Mouse (Mus musculus) forebrain, embryonic 12.5 days (tissue): Measurements from ENCODE around the gene Ccdc183. TPM values are rescaled to one million over a fixed set of nuclear protein-coding genes. Genes with fewer than 3 reads are reported as not detected.
A peak's percentile ranks its signal among the peaks of the same experiment; 100 is the strongest.

Experiments
- ATAC-seq: fragments of 200-750 bp; cut with Nextera tagmentation; 2 replicates; pipeline ENCODE4 v1.8.0; 2017; ENCODE audit warnings: moderate TSS enrichment; ENCODE audit not compliant: low FRiP score
- H3K27ac ChIP-seq: fragments of 300-500 bp; sonication (generic); 2 replicates; pipeline ENCODE4 v1.5.1; 2016; ENCODE audit warnings: mild to moderate bottlenecking
- H3K27me3 ChIP-seq: fragments of 300-500 bp; sonication (generic); 2 replicates; pipeline ENCODE4 v1.6.1; 2016; ENCODE audit warnings: mild to moderate bottlenecking
- H3K36me3 ChIP-seq: fragments of 300-500 bp; sonication (generic); replicated peaks from 2 replicates; pipeline ENCODE4 v1.6.1; 2016; ENCODE audit warnings: mild to moderate bottlenecking
- H3K4me1 ChIP-seq: fragments of 300-500 bp; sonication (generic); 2 replicates; pipeline ENCODE4 v1.6.1; 2016
- H3K4me2 ChIP-seq: fragments of 300-500 bp; sonication (generic); 2 replicates; pipeline ENCODE4 v1.6.1; 2016; ENCODE audit warnings: mild to moderate bottlenecking, moderate library complexity
- H3K4me3 ChIP-seq: fragments of 300-500 bp; sonication (generic); replicated peaks from 2 replicates; pipeline ENCODE4 v1.5.1; 2016; ENCODE audit warnings: mild to moderate bottlenecking
- H3K9ac ChIP-seq: fragments of 300-500 bp; sonication (generic); 2 replicates; pipeline ENCODE4 v1.6.1; 2016; ENCODE audit warnings: mild to moderate bottlenecking
- H3K9me3 ChIP-seq: fragments of 300-500 bp; sonication (generic); 2 replicates; pipeline ENCODE4 v1.6.1; 2016
- WGBS: fragments of 180-500 bp; shearing (Covaris S2); methylation state at CpG from one replicate; pipeline ENCODE4 v1.1.7; 2016; 5-methylcytosine and 5-hydroxymethylcytosine counted together
- polyA plus RNA-seq: library from polyadenylated mRNA; unstranded; fragments of >200 nt; fragmentation: Nextera tagmentation; extraction: Ambion mirVana; gene quantifications from 2 replicates; pipeline ENCODE4 v1.2.1, GENCODE M21; 2016

The Ccdc183 gene
- polyA plus RNA-seq, 1 experiment from 2014 or later: 0.22 TPM

DNA sequence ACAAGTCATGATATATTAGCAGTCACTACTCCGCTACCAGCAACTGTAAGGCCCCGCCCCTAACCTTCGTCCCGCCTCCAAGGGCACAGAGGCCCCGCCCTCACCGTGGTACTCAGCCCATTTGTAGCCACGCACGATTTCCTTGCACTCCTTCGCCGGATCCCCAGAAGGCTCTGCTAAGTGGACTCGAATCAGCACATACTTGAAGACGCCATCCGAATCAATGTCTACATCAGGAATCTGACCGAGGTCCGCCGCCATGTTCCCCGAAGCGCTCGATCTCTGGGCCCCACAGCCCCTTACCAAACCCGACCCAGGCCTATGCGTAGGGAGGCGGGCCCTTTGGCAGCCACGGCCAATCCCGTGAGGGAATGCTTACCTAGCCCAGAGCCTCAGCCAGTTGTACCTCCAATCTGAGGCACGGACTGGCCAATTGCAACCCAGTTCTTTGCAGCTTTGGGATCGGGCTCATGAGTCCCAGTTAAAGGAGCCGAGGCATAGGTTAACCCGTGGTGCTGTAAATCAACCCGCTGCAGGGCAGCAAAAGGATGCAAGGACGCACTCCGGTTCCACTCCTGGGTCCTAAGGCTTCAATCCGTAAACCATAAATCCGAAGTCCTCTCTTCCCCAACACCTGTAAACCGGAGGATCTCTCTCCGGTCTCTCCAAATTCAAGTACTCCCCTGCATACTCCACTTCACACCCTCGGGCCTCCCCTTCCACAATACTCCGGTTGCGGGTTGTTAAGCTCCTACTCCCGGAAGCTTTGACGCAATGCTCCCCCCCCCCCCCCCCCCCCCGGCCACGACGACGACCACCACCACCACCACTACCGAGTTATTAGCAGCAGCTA, 42.7 kb downstream of the Ccdc183 start, which contains the start of the genes Mamdc4 and Phpt1:
Gene Mamdc4 (minus strand): TSS at position 267 of the 853 bp plus-strand sequence.
Gene Phpt1 (minus strand): TSS at position 646 of the 853 bp plus-strand sequence.
- peak within 1 kb of the TSS; percentile 61 for H3K4me3 ChIP-seq
- H3K36me3 ChIP-seq: peaks cover 21% of the 10 kb centered on the region
- no peaks in the 10 kb centered on the region for H3K9me3 ChIP-seq
- peaks cover 53% of the 10 kb centered on the region for H3K4me1 ChIP-seq
- WGBS: under 1% methylated on average over 42 of the region's 45 CpGs
- ATAC-seq: peak; percentile 98
- peaks cover 43% of the 10 kb centered on the region for H3K27me3 ChIP-seq
- peak within 1 kb of the TSS; percentile 85 for H3K27ac ChIP-seq
- H3K9ac ChIP-seq: peak within 1 kb of the TSS; percentile 65
- H3K4me2 ChIP-seq: peak within 1 kb of the TSS; percentile 74

DNA sequence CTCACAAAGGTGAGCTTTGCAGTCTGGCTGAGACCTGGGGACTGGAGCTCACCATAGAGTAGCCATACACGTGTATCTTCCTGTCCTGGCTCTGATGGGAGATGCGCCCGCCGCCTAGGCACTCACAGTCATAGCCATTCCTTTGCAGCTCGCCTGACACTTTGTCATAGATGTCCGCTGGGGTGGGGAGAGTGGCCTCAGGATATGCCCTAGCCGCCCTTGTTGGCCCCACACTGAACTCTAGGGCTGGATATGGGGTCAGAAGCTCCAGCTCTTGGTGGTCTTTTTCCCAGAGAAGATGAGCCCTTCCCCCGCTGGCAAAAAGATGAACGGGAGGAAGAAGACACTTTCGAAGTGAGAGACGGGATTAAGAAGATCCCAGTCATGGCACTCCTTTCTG, 43.3 kb downstream of the Ccdc183 start:
- Histone ChIP-seq H3K36me3 (peaks cover 27% of the 10 kb centered on the region), H3K27me3 (peaks cover 37% of the 10 kb centered on the region), H3K4me3 (peak overlapping the region; percentile 61), H3K4me1 (peaks cover 46% of the 10 kb centered on the region), H3K9ac (peak overlapping the region; percentile 65), H3K9me3 (no peaks in the 10 kb centered on the region), H3K27ac (no peak overlapping the region), H3K4me2 (peak overlapping the region; percentile 74)
- WGBS: 18% methylated on average over 11 of the region's 11 CpGs
- ATAC-seq: 0 out of 2 replicates have a peak, but pooled peaks have one; percentile 1

DNA sequence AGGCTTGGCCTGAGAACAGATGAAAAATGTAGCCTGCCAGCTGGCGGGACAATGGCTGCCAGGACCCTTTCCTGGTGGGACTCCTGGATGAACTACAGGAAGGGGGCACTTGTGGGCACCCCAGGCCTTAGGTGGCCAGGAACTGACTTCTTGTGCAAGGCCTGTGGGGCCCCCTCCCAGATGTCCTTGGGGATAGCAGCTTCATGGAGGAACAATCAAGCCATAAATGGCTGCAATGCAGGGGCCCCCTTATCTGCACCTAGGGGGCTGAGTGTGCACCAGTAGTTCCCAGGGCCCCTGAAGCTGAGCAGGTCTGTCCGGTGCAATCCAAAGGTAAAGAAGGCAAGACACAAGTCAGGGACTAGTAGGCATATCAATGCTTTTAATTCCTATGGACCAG, 44.4 kb downstream of the Ccdc183 start:
- peaks cover 38% of the 10 kb centered on the region for H3K36me3 ChIP-seq
- H3K4me1 ChIP-seq: peaks cover 38% of the 10 kb centered on the region
- 92% methylated on average over 2 of the region's 2 CpGs for WGBS
- H3K9me3 ChIP-seq: no peaks in the 10 kb centered on the region
- peak overlapping the region; percentile 74 for H3K4me2 ChIP-seq
- H3K27me3 ChIP-seq: peaks cover 26% of the 10 kb centered on the region
- no peak for ATAC-seq
- no peak overlapping the region for H3K4me3 ChIP-seq
- H3K9ac ChIP-seq: no peak overlapping the region
- no peak overlapping the region for H3K27ac ChIP-seq

DNA sequence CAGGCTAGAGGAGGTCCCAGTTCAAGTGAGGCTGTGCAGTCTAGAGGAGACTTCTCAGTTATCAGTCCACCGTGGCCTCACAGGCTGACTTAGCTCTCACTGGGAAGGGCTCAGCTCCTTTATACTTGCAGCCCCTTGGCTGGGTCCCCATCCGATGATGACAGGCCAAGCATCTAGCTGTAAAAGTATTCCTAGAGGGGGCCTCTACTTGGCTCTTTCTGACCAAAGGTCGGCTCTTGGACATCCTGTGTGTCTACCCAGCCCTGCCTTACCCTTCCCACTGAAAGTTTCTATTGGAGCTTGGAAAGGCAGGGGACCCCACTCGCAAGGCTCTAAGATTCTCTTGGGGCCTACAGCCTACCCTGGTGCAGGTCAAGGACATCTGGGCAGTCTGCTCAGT, 46.3 kb downstream of the Ccdc183 start:
- no peak for ATAC-seq
- Histone ChIP-seq H3K4me1 (peaks cover 26% of the 10 kb centered on the region), H3K4me2 (no peak overlapping the region), H3K9ac (no peak overlapping the region), H3K27ac (no peak overlapping the region), H3K27me3 (peaks cover 8% of the 10 kb centered on the region), H3K36me3 (peaks cover 54% of the 10 kb centered on the region), H3K9me3 (no peaks in the 10 kb centered on the region), H3K4me3 (no peak overlapping the region)
- WGBS: 85% methylated on average over 4 of the region's 4 CpGs

DNA sequence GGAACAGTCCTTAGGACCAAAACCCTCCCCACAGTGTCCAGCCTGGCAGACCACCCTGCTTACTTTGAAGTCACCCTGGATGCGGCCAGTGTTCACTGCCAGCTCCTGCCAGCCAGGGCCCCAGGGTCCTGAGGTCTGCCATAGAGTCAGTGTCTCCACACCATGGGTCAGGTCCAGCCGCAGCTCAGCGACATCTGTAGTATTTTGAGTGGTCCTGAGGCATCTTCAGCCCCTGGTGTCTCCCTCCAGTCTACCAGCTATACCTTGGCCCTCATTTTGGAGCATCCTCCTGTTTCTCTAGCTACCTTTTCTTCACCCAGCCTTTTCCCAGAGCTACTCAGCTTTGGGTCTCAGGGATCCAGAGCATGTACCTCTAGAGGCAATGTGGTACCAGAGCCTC, 48.2 kb downstream of the Ccdc183 start:
- Histone ChIP-seq H3K4me2 (no peak overlapping the region), H3K9ac (no peak overlapping the region), H3K27ac (no peak overlapping the region), H3K4me3 (no peak overlapping the region), H3K9me3 (no peaks in the 10 kb centered on the region), H3K36me3 (peaks cover 73% of the 10 kb centered on the region), H3K4me1 (peaks cover 18% of the 10 kb centered on the region), H3K27me3 (no peaks in the 10 kb centered on the region)
- no peak for ATAC-seq
- 96% methylated on average over 3 of the region's 3 CpGs for WGBS

DNA sequence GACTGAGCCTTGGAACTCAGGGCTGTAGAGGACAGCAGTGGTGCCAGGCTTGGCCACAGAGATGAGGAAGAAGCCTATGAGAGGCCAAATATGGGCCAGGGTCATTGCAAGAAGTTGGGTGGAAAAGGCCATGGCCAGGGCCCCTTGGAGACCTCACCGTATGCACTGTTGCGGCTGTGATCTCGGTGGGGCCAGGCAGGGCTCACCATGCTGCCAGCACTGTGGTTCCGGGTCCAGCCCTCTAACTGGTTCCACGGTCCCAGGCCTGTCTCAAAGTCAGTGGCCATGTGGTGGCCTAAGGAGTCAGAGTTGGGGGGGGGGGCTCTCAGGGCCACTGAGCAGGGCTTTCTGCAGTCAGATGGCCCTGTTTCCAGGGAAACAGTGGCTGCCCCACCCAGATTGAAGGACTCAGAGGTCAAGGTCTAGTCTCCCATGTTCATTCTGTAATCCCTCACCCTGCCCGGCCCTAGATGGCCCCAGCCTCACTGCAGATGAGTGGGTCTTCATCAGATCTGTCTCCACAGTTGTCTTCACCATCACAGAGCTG, 48.9 kb downstream of the Ccdc183 start:
- H3K4me2 ChIP-seq: no peak overlapping the region
- no peaks in the 10 kb centered on the region for H3K9me3 ChIP-seq
- WGBS: 96% methylated on average over 6 of the region's 6 CpGs
- no peaks in the 10 kb centered on the region for H3K27me3 ChIP-seq
- peaks cover 10% of the 10 kb centered on the region for H3K4me1 ChIP-seq
- no peak for ATAC-seq
- H3K27ac ChIP-seq: no peak overlapping the region
- no peak overlapping the region for H3K9ac ChIP-seq
- H3K36me3 ChIP-seq: peaks cover 81% of the 10 kb centered on the region
- no peak overlapping the region for H3K4me3 ChIP-seq

DNA sequence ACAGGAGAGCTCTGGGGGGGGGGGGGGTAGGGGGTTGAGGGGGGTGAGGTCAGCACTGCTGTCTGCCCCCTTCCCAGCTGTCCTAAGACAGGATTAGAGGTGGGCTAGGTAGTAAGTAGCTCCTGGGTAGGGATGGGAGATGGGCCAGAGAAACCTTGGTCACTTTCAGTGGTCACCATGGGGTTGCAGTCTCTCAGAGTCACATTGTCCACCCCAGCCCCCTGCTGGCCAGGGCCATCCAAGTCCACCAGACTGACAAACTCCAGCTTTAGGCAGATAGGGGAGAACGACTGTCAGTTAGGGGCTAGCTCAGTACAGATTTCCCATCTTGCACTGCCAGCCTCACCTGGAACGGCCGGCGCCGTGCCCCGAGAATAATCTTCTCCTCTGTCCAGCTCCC, 50.9 kb downstream of the Ccdc183 start:
- no peak for ATAC-seq
- no peaks in the 10 kb centered on the region for H3K9me3 ChIP-seq
- no peak overlapping the region for H3K9ac ChIP-seq
- no peak overlapping the region for H3K27ac ChIP-seq
- H3K27me3 ChIP-seq: no peaks in the 10 kb centered on the region
- H3K4me2 ChIP-seq: no peak overlapping the region
- H3K36me3 ChIP-seq: peaks cover 96% of the 10 kb centered on the region
- no peak overlapping the region for H3K4me3 ChIP-seq
- WGBS: 89% methylated on average over 6 of the region's 6 CpGs
- H3K4me1 ChIP-seq: no peaks in the 10 kb centered on the region

DNA sequence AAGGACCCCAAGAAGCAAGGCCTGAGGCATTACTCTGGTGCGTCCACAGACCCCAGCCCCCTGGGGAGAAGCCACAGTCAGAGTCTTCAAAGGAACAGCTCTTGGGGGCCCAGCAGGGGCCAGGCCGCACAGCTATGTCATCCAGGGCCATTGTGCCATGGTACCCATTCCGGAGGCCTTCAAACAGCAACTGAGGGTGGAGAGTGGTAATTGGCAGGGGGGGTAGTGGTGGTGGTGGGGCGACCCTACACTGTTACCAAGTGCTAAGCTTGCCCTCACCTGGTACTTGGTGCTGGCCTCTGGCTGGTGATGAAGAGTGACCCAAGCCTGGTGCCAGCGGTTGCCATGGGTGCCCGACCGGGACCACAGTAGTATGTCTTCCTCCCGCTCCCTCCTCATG, 51.7 kb downstream of the Ccdc183 start:
- 91% methylated on average over 8 of the region's 8 CpGs for WGBS
- H3K4me3 ChIP-seq: no peak overlapping the region
- no peak overlapping the region for H3K27ac ChIP-seq
- H3K4me1 ChIP-seq: no peaks in the 10 kb centered on the region
- ATAC-seq: no peak
- H3K9ac ChIP-seq: no peak overlapping the region
- H3K36me3 ChIP-seq: peaks cover 97% of the 10 kb centered on the region
- no peaks in the 10 kb centered on the region for H3K9me3 ChIP-seq
- no peaks in the 10 kb centered on the region for H3K27me3 ChIP-seq
- H3K4me2 ChIP-seq: no peak overlapping the region

DNA sequence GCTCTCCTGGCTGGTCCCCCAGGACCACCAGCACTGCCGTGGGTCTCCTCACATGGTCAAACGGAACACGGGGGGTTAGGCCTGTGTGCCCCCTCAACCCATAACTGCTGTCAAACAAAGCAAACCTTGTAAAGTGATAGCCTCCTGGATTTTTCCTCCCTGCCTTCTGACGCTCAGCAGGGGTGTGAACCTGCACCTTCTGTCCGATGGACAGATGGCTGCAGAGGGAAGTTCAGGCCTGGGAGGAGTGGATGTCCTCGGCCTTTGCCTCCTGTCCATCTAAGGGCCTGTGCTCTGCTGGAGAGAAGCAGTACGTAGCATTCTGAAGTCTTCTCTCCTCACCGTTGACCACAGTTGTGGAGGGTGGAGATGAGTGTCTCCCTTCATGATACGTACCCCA, 55.5 kb downstream of the Ccdc183 start:
- Histone ChIP-seq H3K27ac (no peak overlapping the region), H3K27me3 (no peaks in the 10 kb centered on the region), H3K36me3 (peaks cover 71% of the 10 kb centered on the region), H3K4me3 (no peak overlapping the region), H3K9me3 (no peaks in the 10 kb centered on the region), H3K9ac (no peak overlapping the region), H3K4me2 (no peak overlapping the region), H3K4me1 (peaks cover 18% of the 10 kb centered on the region)
- WGBS: 88% methylated on average over 9 of the region's 9 CpGs
- no peak for ATAC-seq

DNA sequence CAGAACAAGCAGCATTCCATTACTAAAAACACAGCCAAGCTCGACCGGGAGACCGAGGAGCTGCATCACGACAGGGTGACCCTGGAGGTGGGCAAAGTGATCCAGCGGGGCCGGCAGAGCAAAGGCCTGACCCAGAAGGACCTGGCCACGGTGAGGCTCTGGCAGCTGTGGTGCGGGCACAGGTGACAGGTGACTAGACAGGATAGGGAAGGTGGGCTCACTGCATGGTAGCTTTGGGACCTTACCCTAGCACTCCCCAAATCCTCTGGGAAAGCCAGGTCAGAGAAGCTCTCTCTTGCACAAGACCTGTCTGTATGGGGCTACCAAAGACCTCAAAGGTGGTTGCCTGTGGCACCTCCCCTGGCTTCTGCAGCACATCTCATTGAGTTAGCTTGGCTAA, 56.9 kb downstream of the Ccdc183 start:
- ATAC-seq: no peak
- no peak overlapping the region for H3K27ac ChIP-seq
- peaks cover 22% of the 10 kb centered on the region for H3K4me1 ChIP-seq
- 94% methylated on average over 8 of the region's 8 CpGs for WGBS
- H3K9me3 ChIP-seq: no peaks in the 10 kb centered on the region
- H3K9ac ChIP-seq: no peak overlapping the region
- no peak overlapping the region for H3K4me2 ChIP-seq
- H3K36me3 ChIP-seq: peaks cover 59% of the 10 kb centered on the region
- H3K27me3 ChIP-seq: no peaks in the 10 kb centered on the region
- no peak overlapping the region for H3K4me3 ChIP-seq

DNA sequence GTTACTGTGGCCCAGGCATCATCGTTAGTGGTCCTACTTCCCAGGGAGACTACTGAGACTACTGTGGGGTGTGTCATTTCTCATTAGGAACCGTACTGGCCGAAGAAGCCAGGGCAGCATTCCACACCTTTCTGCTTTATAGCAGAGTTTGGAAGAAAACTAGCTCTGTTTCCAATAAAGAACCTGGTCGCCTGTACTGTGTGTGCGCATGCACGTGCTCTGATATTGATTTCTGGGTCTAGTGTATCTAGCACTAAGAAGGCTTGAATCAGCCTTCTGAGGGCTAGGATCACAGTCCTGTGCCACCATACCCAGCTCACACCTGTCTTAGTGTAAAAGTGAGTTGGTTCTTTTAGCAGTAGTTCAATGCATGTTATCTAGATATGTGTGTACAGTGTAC, 58.7 kb downstream of the Ccdc183 start:
- H3K9ac ChIP-seq: peak overlapping the region; percentile 96
- WGBS: 72% methylated on average over 6 of the region's 6 CpGs
- no peak overlapping the region for H3K27ac ChIP-seq
- H3K36me3 ChIP-seq: peaks cover 41% of the 10 kb centered on the region
- no peak for ATAC-seq
- peak overlapping the region; percentile 95 for H3K4me3 ChIP-seq
- H3K4me1 ChIP-seq: peaks cover 22% of the 10 kb centered on the region
- H3K4me2 ChIP-seq: peak overlapping the region; percentile 94
- H3K9me3 ChIP-seq: no peaks in the 10 kb centered on the region
- no peaks in the 10 kb centered on the region for H3K27me3 ChIP-seq
